Mouse (Mus musculus) megakaryocyte, embryonic 14.5 days (primary cell): Measurements from ENCODE around the gene Pkd1l2.

Source experiments
- FLI1 ChIP-seq: IDR thresholded peaks from 2 replicates; pipeline ENCODE4 v1.6.1; 2012; ENCODE audit warnings: low read length, inconsistent platforms, mixed read lengths
- GATA1 ChIP-seq: IDR thresholded peaks from 3 replicates; pipeline ENCODE4 v1.6.1; 2012; ENCODE audit warnings: mixed read lengths, low read length, inconsistent platforms, borderline replicate concordance

DNA sequence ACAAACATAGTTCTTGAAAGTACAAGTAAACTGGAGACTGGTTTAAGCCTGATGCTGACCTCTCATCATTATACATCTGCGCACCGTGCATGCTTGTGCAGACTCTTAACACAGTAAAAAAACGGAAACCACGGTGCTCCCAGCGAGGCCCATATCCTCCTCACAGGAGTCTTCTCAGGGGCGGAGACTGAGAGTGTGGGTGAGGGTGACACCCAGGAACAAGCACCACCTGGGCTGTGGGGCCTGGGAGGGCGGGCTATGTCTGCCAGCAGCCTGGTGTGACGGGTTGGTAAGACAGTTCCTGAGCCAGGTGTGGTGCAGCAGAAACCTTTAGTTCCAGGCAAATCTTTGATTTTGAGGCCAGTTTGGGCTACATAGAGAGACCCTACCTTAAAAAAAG, 129.8 kb downstream of the Pkd1l2 start:
- no peak for TF ChIP-seq GATA1
- TF ChIP-seq FLI1, result no peak
